Mouse (Mus musculus) CD4-positive, CD25-positive, alpha-beta regulatory T cell, adult 2 months (primary cell): Measurements from ENCODE around the gene Apip.

ENCODE experiments used
- DNase-seq: peaks from one replicate; pipeline ENCODE4 v3.0.0-alpha.2; 2012; ENCODE audit warnings: low read depth, low spot score

The Apip gene

GRCm38 (mm10) chr2:103073219-103073982 is at the start of gene Apip, which contains the start of gene Pdhx:
Apip (plus strand) TSS chr2:103073675.
Pdhx (minus strand) TSS chr2:103073513.
- DNase-seq = peak; percentile 100

GRCm38 (mm10) chr2:103037831-103038230 is 35.6 kb upstream of the Apip start:
- no peak for DNase-seq

DNA sequence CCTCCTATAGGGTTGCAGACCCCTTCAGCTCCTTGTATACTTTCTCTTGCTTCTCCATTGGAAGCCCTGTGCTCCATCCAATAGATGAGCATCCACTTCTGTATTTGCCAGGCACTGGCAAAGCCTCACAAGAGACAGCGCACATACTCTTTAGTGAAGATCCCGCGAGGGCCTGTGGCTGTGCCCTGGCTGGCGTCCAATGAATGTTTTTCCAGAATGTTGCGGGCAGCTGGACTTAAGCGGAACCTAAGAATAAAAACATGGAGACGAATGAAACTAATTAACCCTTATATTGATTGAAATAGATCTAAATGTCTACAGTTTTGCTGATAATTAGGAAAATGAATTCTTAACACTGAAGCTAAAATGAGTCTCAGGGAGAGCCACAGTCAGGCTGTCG is 32.6 kb upstream of the Apip start:
- DNase-seq = no peak

DNA sequence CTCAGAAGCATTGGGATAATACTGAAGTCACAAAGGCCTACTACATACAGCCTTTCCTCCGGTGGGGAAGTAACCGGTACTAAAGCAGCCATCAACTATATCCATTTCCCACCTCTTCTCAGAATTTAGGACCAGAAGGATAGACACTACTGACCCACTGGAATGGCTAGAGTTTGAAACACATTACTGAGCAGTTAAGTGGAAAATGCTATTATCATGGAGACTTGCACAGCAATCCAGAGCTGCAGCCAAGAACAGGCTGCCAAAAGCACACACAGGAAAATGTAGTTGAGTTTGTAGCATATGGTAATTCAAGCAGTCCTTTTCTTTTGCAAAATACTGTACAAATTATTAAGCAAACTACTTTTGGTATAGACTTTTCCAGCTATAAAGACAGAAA is 28.2 kb upstream of the Apip start:
- DNase-seq = no peak

DNA sequence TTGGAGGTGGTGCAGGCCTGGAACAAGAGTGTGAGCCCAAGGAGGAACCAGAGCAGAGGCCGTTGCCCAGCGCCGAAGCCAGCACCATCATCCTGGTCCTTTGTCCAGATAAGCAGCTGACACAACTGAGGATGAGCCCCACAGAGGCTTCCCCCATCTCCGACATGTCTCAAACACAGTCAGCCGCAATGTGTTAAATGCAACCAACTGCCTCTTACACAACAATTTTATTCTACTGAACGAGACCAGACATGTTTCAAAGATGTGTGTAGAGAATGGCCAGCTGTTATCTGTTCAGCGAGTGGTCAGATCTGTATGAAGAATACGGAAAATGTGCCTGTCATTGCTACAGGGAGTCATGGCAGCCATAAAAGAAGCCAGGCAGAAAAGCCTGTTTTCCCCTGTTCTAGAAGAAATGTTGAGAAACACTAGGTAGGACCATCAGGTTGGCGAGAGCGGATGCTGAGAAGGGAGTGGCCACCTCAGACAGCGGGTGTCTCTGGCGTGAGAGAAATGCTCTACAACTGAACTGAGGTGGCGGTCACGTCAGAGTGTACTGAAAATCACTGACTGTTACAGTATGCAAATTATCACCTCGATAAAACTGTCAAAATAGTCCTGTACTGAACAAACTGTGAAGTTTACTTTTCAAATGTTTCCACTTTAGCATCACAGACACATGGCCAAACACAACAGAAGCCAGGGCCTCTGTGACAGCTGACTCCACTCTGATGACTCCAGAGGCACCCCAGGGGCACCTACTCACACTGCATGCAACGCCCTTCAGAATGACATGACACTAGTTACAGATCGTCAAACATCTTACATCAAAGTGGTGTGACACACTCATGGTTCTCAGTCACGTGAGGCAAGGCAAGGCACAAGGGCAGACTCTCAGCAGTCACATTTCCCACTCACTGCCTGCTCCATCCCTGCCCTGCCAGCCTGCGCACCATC is 21.3 kb upstream of the Apip start:
- no peak for DNase-seq

DNA sequence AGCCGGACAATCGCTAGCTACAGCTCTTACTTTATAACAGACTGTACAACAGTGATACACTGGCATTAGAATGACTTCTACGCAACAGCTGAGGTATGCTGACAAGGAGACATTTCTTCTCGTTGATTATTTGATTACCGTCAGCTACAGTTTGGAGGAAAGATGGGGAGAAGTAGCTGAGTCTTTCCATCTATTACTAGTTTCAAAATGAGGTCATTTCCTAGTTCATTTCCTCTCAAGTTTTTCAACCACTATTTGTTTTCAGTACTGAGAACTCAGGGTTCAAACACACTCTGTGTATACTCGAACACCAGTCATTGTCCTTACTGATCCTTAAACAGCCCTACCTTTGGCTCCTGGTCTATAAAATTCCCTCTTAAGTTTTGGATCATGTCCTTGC is 17.7 kb upstream of the Apip start:
- no peak for DNase-seq

DNA sequence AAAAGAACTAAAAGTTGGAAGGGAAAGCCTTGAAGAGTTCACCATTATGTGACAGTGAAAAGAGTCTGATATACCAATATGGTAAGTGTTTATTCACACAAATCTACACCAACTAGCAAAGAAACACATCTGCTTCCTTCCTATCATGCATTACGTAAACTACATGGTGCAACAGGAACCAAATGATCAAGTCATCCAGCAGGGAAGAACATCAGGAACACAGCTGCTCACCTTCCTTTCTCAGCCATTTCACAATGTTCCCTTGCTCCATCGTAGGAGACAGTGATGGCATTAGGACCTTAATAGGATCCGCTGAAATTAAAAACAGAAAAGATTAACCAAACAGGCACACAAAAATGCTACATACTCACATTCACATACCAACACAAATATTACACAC is 15.2 kb upstream of the Apip start:
- no peak for DNase-seq

- peak; percentile 74 for DNase-seq
These were observed 10.6 kb upstream of the Apip start for GRCm38 (mm10) chr2:103062865-103063264.

DNA sequence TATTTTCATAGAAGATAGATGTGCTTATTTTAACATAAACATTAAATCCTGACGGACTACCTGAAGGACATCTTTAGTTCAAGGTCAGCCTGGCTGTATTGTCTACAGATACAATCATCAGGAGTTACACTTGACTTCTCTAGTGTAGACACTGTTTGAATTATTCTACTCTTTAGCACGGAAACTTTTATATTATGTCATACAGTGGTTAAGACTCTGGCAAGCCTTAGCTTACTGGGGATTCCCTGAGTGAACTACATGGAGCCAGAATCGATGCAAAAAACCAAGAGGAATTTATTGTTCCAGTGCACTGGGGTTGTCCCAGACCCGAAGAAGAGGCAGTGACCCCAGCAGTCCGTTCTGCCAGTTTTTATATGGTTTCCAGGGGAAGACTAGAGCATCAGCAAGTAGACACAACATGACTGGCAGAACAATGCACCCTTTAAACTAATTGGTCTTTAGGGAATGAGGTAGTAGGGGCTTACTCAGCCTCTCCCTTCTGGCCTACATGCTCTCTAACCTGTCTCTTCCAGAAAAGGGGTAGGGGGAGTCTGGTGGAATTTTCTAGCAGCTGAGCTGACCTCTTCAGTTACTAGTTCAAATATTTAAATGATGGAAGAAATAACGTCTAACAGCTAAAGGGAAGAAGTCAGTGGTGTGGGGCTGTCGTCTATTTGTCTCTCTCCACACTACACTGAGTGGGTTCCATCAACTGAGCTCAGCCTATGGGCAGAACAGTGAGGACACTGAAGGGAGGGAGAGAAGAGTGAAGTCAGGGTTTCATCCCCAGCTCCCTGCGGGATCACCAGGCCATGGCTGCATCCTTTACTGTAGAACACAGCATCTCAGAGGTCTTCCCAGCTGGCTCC is 6.6 kb upstream of the Apip start:
- DNase-seq = no peak

- no peak for DNase-seq
These were observed 5.8 kb upstream of the Apip start for GRCm38 (mm10) chr2:103067552-103068207.

DNA sequence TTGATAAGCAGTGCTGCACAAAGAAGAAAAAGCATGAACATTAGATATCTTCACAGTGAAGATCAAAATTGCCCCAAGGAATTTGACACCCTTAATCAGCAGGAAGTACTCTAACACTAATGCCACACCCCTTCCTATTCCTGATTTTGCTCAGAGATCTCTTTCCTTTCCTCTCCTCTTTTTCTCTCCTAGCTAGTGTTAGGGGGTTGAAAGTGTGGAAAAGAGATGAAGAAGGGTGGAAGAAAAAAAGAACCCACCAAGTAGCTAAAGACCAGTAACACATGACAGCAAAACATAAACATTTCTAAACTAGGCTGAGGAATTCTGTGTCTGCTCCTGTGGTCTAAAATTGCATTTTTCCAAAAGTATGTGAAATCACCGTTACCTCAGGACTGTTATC is 4.9 kb upstream of the Apip start:
- no peak for DNase-seq

- DNase-seq = no peak
These were observed 3.6 kb upstream of the Apip start for GRCm38 (mm10) chr2:103069752-103070405.

DNA sequence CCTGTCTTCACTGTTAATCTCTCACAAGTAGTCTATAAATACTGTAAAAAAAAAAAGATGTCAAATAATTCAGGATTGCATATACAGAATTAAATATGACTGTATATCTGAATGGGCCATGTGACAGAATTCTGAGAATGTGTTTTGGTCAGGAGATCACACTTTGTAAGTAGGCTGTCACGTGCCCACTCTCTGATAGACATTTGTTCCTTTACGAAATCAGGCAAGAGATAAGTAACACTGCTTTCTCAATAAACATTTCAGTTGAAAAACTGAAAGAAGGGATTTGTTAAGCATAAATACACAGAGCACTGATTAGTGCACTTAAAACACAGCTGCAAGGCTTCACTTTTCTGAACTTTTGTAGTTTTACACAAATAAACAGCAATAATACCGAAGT is 2.9 kb upstream of the Apip start:
- DNase-seq = no peak

DNA sequence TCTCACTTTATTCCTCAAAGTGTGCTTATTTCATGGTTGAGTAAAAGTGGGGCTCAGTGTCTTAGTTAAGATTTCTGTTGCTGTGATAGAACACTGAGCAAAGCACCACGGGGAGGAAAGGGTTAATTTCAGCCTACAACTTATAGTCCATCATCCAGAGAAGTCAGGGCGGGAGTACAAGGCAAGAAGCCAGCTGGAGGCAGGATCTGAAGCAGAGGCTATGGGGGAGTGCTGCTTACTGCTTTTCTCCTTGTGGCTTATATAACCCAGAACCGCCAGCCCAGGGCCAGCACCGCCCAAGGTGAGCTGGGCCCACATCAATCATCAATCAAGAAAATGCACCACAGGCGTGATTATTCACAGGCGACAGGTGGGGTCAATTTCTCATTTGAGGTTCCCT is 7.6 kb downstream of the Apip start:
- DNase-seq = no peak

DNA sequence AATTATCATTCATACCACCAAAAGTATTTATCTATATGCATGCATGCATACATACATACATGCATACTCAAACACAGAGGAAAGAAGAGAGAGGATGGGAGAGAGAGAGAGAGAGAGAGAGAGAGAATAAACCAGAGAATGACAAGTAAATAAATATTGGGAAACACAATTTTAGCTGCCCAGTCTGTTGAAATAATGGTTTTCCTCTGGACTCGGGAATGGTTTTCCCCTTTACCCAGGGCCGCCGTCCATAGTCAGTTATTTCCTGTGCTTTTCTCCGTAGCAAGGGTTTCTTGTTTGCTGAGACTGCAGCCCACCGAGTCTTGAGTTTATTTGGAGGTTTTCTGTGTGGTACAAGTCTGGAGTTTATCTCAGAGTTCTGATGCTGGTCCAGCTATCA is 8.2 kb downstream of the Apip start:
- DNase-seq = no peak

- no peak for DNase-seq
These were observed 9.4 kb downstream of the Apip start for GRCm38 (mm10) chr2:103082853-103083252.

DNA sequence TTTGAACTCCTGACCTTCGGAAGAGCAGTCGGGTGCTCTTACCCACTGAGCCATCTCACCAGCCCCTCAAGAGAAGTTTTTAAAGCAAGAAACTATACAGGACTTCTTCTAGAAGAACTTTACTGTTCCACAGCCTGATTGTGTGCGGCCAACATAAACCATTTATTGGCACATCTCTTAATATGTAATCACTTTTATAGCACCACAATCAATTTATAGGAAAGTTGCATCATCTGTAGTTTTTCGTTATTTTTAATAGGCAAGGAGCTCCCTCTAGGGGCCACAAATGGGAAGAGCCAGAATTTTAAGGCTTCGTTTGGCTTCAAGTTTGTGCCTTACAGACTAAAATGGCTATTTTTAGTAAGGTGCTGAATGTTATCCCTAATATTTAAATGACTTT is 11.0 kb downstream of the Apip start:
- peak; percentile 50 for DNase-seq

DNA sequence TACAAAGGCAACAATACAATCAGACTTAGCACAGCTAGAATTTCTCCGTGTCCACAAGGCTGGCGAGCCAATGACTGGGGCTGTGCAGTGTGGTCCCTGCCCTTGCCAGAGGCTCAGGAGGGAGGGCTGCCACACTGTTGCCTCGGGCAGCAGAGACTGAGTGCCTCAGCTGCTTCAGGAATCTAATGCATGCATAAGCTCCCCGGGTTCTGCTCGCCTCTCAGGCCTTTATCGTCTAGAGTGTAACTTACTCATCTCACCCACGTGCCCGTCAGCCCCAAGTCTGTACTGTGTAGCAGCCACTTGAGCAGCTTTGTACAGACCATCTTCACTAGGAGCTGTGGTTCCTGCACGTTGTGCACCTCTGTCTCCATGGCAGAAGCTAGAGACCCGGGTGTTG is 12.2 kb downstream of the Apip start:
- no peak for DNase-seq

DNA sequence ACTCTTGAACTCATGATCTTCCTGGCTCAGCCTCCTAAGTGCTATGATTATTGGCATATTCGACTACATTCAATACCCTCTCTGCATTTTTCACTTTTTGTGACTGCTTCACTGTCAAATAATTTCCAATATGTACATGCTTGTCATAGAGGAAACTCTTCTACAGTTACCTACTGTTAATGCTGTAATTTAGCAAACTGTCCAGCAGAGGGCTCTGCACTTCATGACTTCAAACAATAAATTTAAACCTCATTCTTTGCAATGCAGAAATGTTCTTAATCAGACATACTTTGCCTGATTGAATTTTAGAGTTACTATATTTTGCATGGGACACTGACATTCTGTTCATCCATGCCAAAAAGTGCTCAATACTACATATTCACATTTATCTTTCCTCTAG is 13.0 kb downstream of the Apip start:
- peak; percentile 66 for DNase-seq

DNA sequence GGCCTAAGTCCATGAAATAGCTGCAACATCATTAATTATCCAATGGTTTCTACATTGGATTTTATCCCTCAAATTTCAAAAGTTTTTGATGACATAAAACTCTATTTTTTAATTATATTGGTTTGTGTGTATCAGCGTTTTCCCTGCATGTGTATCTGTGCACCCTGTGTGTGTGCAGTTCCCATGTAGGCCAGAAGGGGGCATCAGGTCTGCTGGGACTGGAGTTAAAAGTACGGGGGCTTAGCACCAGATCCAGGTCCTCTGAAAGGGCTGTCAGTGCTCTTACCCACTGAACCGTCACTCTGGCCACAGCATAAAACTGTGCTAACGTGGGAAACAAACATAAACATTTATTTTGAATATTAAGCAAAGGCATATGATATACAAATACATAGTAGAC is 14.6 kb downstream of the Apip start:
- peak; percentile 23 for DNase-seq

- no peak for DNase-seq
These were observed 16.0 kb downstream of the Apip start for GRCm38 (mm10) chr2:103089521-103089920.
